Mouse (Mus musculus): ENCODE data around the gene Gcsam. TPM values are rescaled to one million over a fixed set of nuclear protein-coding genes. Genes with fewer than 3 reads are reported as not detected.

The Gcsam gene
- 2.4 and 2.8 TPM in 2 replicates for polyA plus RNA-seq (2015; fragmentation: Nextera tagmentation; extraction: Ambion mirVana)

- Histone ChIP-seq H3K9me3 (ENCODE audit: low read length) (no peaks in the 10 kb centered on the region), H3K4me2 (ENCODE audit: low read depth, low read length) (no peak within 1 kb of the TSS), H3K36me3 (replicated peaks; ENCODE audit: insufficient read depth, low read length) (no peaks in the 10 kb centered on the region), H3K4me1 (ENCODE audit: insufficient read depth) (peaks cover 11% of the 10 kb centered on the region), H3K27me3 (ENCODE audit: insufficient read depth, low read length) (no peaks in the 10 kb centered on the region), H3K9ac (replicated peaks) (no peak within 1 kb of the TSS), H3K4me3 (ENCODE audit: low read depth, low read length) (no peak within 1 kb of the TSS), H3K27ac (ENCODE audit: low read depth) (peak within 1 kb of the TSS; percentile 86)
- ATAC-seq = no peak
- 34% methylated on average over 4 of the region's 4 CpGs for WGBS (ENCODE audit: insufficient replicate concordance)
- TF ChIP-seq EP300 (IDR thresholded peaks at IDR 0.05; ENCODE audit: low read depth) (no peak), CTCF (IDR thresholded peaks at IDR 0.05; ENCODE audit: low read depth) (no peak)
- DNase-seq = no peak
These were observed at the start of gene Gcsam for GRCm38 (mm10) chr16:45610267-45610666. Gene Gcsam, plus strand, starts transcription at chr16:45610380.

GRCm38 (mm10) chr16:45561747-45562146 is 48.4 kb upstream of the Gcsam start:
- H3K9me3 ChIP-seq (ENCODE audit: low read length) = no peaks in the 10 kb centered on the region
- no peaks in the 10 kb centered on the region for H3K27me3 ChIP-seq (ENCODE audit: insufficient read depth, low read length)
- no peak overlapping the region for H3K4me2 ChIP-seq (ENCODE audit: low read depth, low read length)
- H3K9ac ChIP-seq (replicated peaks) = no peak overlapping the region
- no peaks in the 10 kb centered on the region for H3K36me3 ChIP-seq (replicated peaks; ENCODE audit: insufficient read depth, low read length)
- ATAC-seq (no peak), DNase-seq (no peak)
- WGBS (ENCODE audit: insufficient replicate concordance) = 28% methylated on average over 3 of the region's 3 CpGs
- H3K4me3 ChIP-seq (ENCODE audit: low read depth, low read length) = no peak overlapping the region
- no peak for TF ChIP-seq CTCF (IDR thresholded peaks at IDR 0.05; ENCODE audit: low read depth)
- TF ChIP-seq EP300 (IDR thresholded peaks at IDR 0.05; ENCODE audit: low read depth) = no peak
- no peaks in the 10 kb centered on the region for H3K4me1 ChIP-seq (ENCODE audit: insufficient read depth)
- no peak overlapping the region for H3K27ac ChIP-seq (ENCODE audit: low read depth)

- ATAC-seq (peak; percentile 64), DNase-seq (no peak)
- Histone ChIP-seq H3K4me1 (ENCODE audit: insufficient read depth) (no peaks in the 10 kb centered on the region), H3K9ac (replicated peaks) (no peak overlapping the region), H3K36me3 (replicated peaks; ENCODE audit: insufficient read depth, low read length) (no peaks in the 10 kb centered on the region), H3K4me2 (ENCODE audit: low read depth, low read length) (no peak overlapping the region), H3K27ac (ENCODE audit: low read depth) (no peak overlapping the region), H3K4me3 (ENCODE audit: low read depth, low read length) (no peak overlapping the region), H3K27me3 (ENCODE audit: insufficient read depth, low read length) (no peaks in the 10 kb centered on the region), H3K9me3 (ENCODE audit: low read length) (no peaks in the 10 kb centered on the region)
- WGBS (ENCODE audit: insufficient replicate concordance) = 49% methylated on average over 3 of the region's 3 CpGs
- TF ChIP-seq CTCF (IDR thresholded peaks at IDR 0.05; ENCODE audit: low read depth) = no peak
- TF ChIP-seq EP300 (IDR thresholded peaks at IDR 0.05; ENCODE audit: low read depth) = peak; percentile 80
These were observed 37.9 kb upstream of the Gcsam start for GRCm38 (mm10) chr16:45572307-45572706.

GRCm38 (mm10) chr16:45579883-45580282 is 30.3 kb upstream of the Gcsam start:
- Histone ChIP-seq H3K4me3 (ENCODE audit: low read depth, low read length) (no peak overlapping the region), H3K4me2 (ENCODE audit: low read depth, low read length) (no peak overlapping the region), H3K27ac (ENCODE audit: low read depth) (no peak overlapping the region), H3K27me3 (ENCODE audit: insufficient read depth, low read length) (no peaks in the 10 kb centered on the region), H3K4me1 (ENCODE audit: insufficient read depth) (no peaks in the 10 kb centered on the region), H3K9me3 (ENCODE audit: low read length) (no peaks in the 10 kb centered on the region), H3K9ac (replicated peaks) (no peak overlapping the region), H3K36me3 (replicated peaks; ENCODE audit: insufficient read depth, low read length) (no peaks in the 10 kb centered on the region)
- ATAC-seq (no peak), DNase-seq (no peak)
- no peak for TF ChIP-seq EP300 (IDR thresholded peaks at IDR 0.05; ENCODE audit: low read depth)
- 0 out of 2 replicates have a peak, but pooled peaks have one; percentile 14 for TF ChIP-seq CTCF (IDR thresholded peaks at IDR 0.05; ENCODE audit: low read depth)
- 58% methylated on average over 12 of the region's 12 CpGs for WGBS (ENCODE audit: insufficient replicate concordance)

GRCm38 (mm10) chr16:45582512-45582911 is 27.7 kb upstream of the Gcsam start:
- Histone ChIP-seq H3K4me3 (ENCODE audit: low read depth, low read length) (no peak overlapping the region), H3K4me1 (ENCODE audit: insufficient read depth) (no peaks in the 10 kb centered on the region), H3K9ac (replicated peaks) (no peak overlapping the region), H3K36me3 (replicated peaks; ENCODE audit: insufficient read depth, low read length) (no peaks in the 10 kb centered on the region), H3K27ac (ENCODE audit: low read depth) (no peak overlapping the region), H3K9me3 (ENCODE audit: low read length) (no peaks in the 10 kb centered on the region), H3K4me2 (ENCODE audit: low read depth, low read length) (no peak overlapping the region), H3K27me3 (ENCODE audit: insufficient read depth, low read length) (no peaks in the 10 kb centered on the region)
- ATAC-seq (0 out of 2 replicates have a peak, but pooled peaks have one; percentile 44), DNase-seq (peak; percentile 46)
- 22% methylated on average over 2 of the region's 2 CpGs for WGBS (ENCODE audit: insufficient replicate concordance)
- no peak for TF ChIP-seq EP300 (IDR thresholded peaks at IDR 0.05; ENCODE audit: low read depth)
- peak; percentile 73 for TF ChIP-seq CTCF (IDR thresholded peaks at IDR 0.05; ENCODE audit: low read depth)

GRCm38 (mm10) chr16:45593656-45594055 is 16.5 kb upstream of the Gcsam start:
- Histone ChIP-seq H3K36me3 (replicated peaks; ENCODE audit: insufficient read depth, low read length) (no peaks in the 10 kb centered on the region), H3K27me3 (ENCODE audit: insufficient read depth, low read length) (no peaks in the 10 kb centered on the region), H3K9me3 (ENCODE audit: low read length) (no peaks in the 10 kb centered on the region), H3K4me2 (ENCODE audit: low read depth, low read length) (no peak overlapping the region), H3K4me1 (ENCODE audit: insufficient read depth) (no peaks in the 10 kb centered on the region), H3K4me3 (ENCODE audit: low read depth, low read length) (no peak overlapping the region), H3K27ac (ENCODE audit: low read depth) (no peak overlapping the region), H3K9ac (replicated peaks) (no peak overlapping the region)
- 65% methylated on average over 1 of the region's 1 CpGs for WGBS (ENCODE audit: insufficient replicate concordance)
- DNase-seq (no peak), ATAC-seq (no peak)
- TF ChIP-seq EP300 (IDR thresholded peaks at IDR 0.05; ENCODE audit: low read depth) = no peak
- no peak for TF ChIP-seq CTCF (IDR thresholded peaks at IDR 0.05; ENCODE audit: low read depth)

- H3K9ac ChIP-seq (replicated peaks) = no peak overlapping the region
- H3K4me1 ChIP-seq (ENCODE audit: insufficient read depth) = no peaks in the 10 kb centered on the region
- ATAC-seq (no peak), DNase-seq (no peak)
- no peak overlapping the region for H3K4me2 ChIP-seq (ENCODE audit: low read depth, low read length)
- H3K27me3 ChIP-seq (ENCODE audit: insufficient read depth, low read length) = no peaks in the 10 kb centered on the region
- TF ChIP-seq CTCF (IDR thresholded peaks at IDR 0.05; ENCODE audit: low read depth) = no peak
- TF ChIP-seq EP300 (IDR thresholded peaks at IDR 0.05; ENCODE audit: low read depth) = no peak
- no peaks in the 10 kb centered on the region for H3K9me3 ChIP-seq (ENCODE audit: low read length)
- H3K36me3 ChIP-seq (replicated peaks; ENCODE audit: insufficient read depth, low read length) = no peaks in the 10 kb centered on the region
- H3K4me3 ChIP-seq (ENCODE audit: low read depth, low read length) = no peak overlapping the region
- H3K27ac ChIP-seq (ENCODE audit: low read depth) = no peak overlapping the region
These were observed 14.7 kb upstream of the Gcsam start for GRCm38 (mm10) chr16:45595494-45595893.
